Mouse (Mus musculus): ENCODE data around the gene Nudt2. TPM values are rescaled to one million over a fixed set of nuclear protein-coding genes. Genes with fewer than 3 reads are reported as not detected.

The Nudt2 gene
- total RNA-seq, 2 experiments from 2014 or later = 18.2 to 27.4 TPM

GRCm38 (mm10) chr4:41492951-41493350 lies 28.0 kb downstream of the Nudt2 start:
- ATAC-seq (replicated peaks; ENCODE audit: low FRiP score, low TSS enrichment, poor library complexity, severe bottlenecking) = no peak

GRCm38 (mm10) chr4:41493464-41494116 lies 28.6 kb downstream of the Nudt2 start:
- no peak for ATAC-seq (replicated peaks; ENCODE audit: low FRiP score, low TSS enrichment, poor library complexity, severe bottlenecking)

GRCm38 (mm10) chr4:41494378-41494777 lies 29.4 kb downstream of the Nudt2 start:
- ATAC-seq (replicated peaks; ENCODE audit: low FRiP score, low TSS enrichment, poor library complexity, severe bottlenecking) = no peak

- ATAC-seq (replicated peaks; ENCODE audit: low FRiP score, low TSS enrichment, poor library complexity, severe bottlenecking) = no peak
These were observed 30.1 kb downstream of the Nudt2 start for GRCm38 (mm10) chr4:41495076-41495475.

- no peak for ATAC-seq (replicated peaks; ENCODE audit: low FRiP score, low TSS enrichment, poor library complexity, severe bottlenecking)
These were observed 30.9 kb downstream of the Nudt2 start for GRCm38 (mm10) chr4:41495850-41496249.

GRCm38 (mm10) chr4:41497046-41497445 lies 32.1 kb downstream of the Nudt2 start:
- ATAC-seq (replicated peaks; ENCODE audit: low FRiP score, low TSS enrichment, poor library complexity, severe bottlenecking) = no peak

GRCm38 (mm10) chr4:41497579-41497978 lies 32.6 kb downstream of the Nudt2 start:
- ATAC-seq (replicated peaks; ENCODE audit: low FRiP score, low TSS enrichment, poor library complexity, severe bottlenecking) = peak; percentile 26; the same call in 1 of the 2 replicates

- no peak for ATAC-seq (replicated peaks; ENCODE audit: low FRiP score, low TSS enrichment, poor library complexity, severe bottlenecking)
These were observed 33.3 kb downstream of the Nudt2 start for GRCm38 (mm10) chr4:41497995-41498845.

GRCm38 (mm10) chr4:41498921-41499391 lies 34.0 kb downstream of the Nudt2 start:
- no peak for ATAC-seq (replicated peaks; ENCODE audit: low FRiP score, low TSS enrichment, poor library complexity, severe bottlenecking)

GRCm38 (mm10) chr4:41499619-41500018 lies 34.7 kb downstream of the Nudt2 start:
- ATAC-seq (replicated peaks; ENCODE audit: low FRiP score, low TSS enrichment, poor library complexity, severe bottlenecking) = no peak

GRCm38 (mm10) chr4:41500787-41501186 lies 35.8 kb downstream of the Nudt2 start:
- no peak for ATAC-seq (replicated peaks; ENCODE audit: low FRiP score, low TSS enrichment, poor library complexity, severe bottlenecking)

GRCm38 (mm10) chr4:41502171-41502940 lies 37.4 kb downstream of the Nudt2 start:
- no peak; the same call in 1 of the 2 replicates for ATAC-seq (replicated peaks; ENCODE audit: low FRiP score, low TSS enrichment, poor library complexity, severe bottlenecking)

GRCm38 (mm10) chr4:41502986-41503412 lies 38.0 kb downstream of the Nudt2 start, which contains the start of gene AI464131:
Gene AI464131, minus strand, starts transcription at chr4:41503076.
- ATAC-seq (replicated peaks; ENCODE audit: low FRiP score, low TSS enrichment, poor library complexity, severe bottlenecking) = peak; percentile 89

- ATAC-seq (replicated peaks; ENCODE audit: low FRiP score, low TSS enrichment, poor library complexity, severe bottlenecking) = no peak
These were observed 39.4 kb downstream of the Nudt2 start for GRCm38 (mm10) chr4:41504325-41504724.

- no peak for ATAC-seq (replicated peaks; ENCODE audit: low FRiP score, low TSS enrichment, poor library complexity, severe bottlenecking)
These were observed 40.2 kb downstream of the Nudt2 start for GRCm38 (mm10) chr4:41505131-41505551.

GRCm38 (mm10) chr4:41506156-41506555 lies 41.2 kb downstream of the Nudt2 start:
- peak; percentile 12 for ATAC-seq (replicated peaks; ENCODE audit: low FRiP score, low TSS enrichment, poor library complexity, severe bottlenecking)

- ATAC-seq (replicated peaks; ENCODE audit: low FRiP score, low TSS enrichment, poor library complexity, severe bottlenecking) = peak; percentile 79
These were observed 42.0 kb downstream of the Nudt2 start for GRCm38 (mm10) chr4:41506906-41507305.

- no peak for ATAC-seq (replicated peaks; ENCODE audit: low FRiP score, low TSS enrichment, poor library complexity, severe bottlenecking)
These were observed 42.5 kb downstream of the Nudt2 start for GRCm38 (mm10) chr4:41507326-41507924.

GRCm38 (mm10) chr4:41507998-41508397 lies 43.0 kb downstream of the Nudt2 start:
- ATAC-seq (replicated peaks; ENCODE audit: low FRiP score, low TSS enrichment, poor library complexity, severe bottlenecking) = no peak

Measured in megakaryocyte-erythroid progenitor cell, adult 5-6 weeks (primary cell).